Mouse (Mus musculus) A20 (cell line): Measurements from ENCODE around the gene Irf1.

ENCODE experiments used
- DNase-seq: peaks from one replicate; pipeline ENCODE4 v3.0.0-alpha.2; 2011; ENCODE audit warnings: low read depth, low spot score

Irf1 gene

GRCm38 (mm10) chr11:53769760-53770124, at the start of gene Irf1:
Irf1 (plus strand) TSS chr11:53770014.
- peak; percentile 96 for DNase-seq

- no peak for DNase-seq
Measured at GRCm38 (mm10) chr11:53720715-53721114, 49.1 kb upstream of the Irf1 start, which contains the start of gene Il5. Il5 (plus strand) TSS chr11:53720794.

- DNase-seq: no peak
Measured at GRCm38 (mm10) chr11:53731457-53731856, 38.4 kb upstream of the Irf1 start.

- DNase-seq: no peak
Measured at GRCm38 (mm10) chr11:53732244-53732643, 37.6 kb upstream of the Irf1 start.

GRCm38 (mm10) chr11:53733824-53734223, 36.0 kb upstream of the Irf1 start:
- DNase-seq: peak; percentile 62

- peak; percentile 54 for DNase-seq
Measured at GRCm38 (mm10) chr11:53734431-53734830, 35.4 kb upstream of the Irf1 start.

- peak; percentile 79 for DNase-seq
Measured at GRCm38 (mm10) chr11:53734970-53735681, 34.7 kb upstream of the Irf1 start.

GRCm38 (mm10) chr11:53735682-53736245, 34.0 kb upstream of the Irf1 start:
- DNase-seq: peak; percentile 93

- DNase-seq: peak; percentile 91
Measured at GRCm38 (mm10) chr11:53736771-53737572, 32.8 kb upstream of the Irf1 start.

- peak; percentile 80 for DNase-seq
Measured at GRCm38 (mm10) chr11:53737573-53737946, 32.3 kb upstream of the Irf1 start.

GRCm38 (mm10) chr11:53742353-53742752, 27.5 kb upstream of the Irf1 start:
- DNase-seq: no peak

GRCm38 (mm10) chr11:53745260-53745659, 24.6 kb upstream of the Irf1 start:
- no peak for DNase-seq

- no peak for DNase-seq
Measured at GRCm38 (mm10) chr11:53747985-53748384, 21.8 kb upstream of the Irf1 start.

GRCm38 (mm10) chr11:53748614-53749013, 21.2 kb upstream of the Irf1 start:
- no peak for DNase-seq

GRCm38 (mm10) chr11:53749306-53749705, 20.5 kb upstream of the Irf1 start:
- DNase-seq: no peak

GRCm38 (mm10) chr11:53749716-53750352, 20.0 kb upstream of the Irf1 start:
- no peak for DNase-seq

- peak; percentile 62 for DNase-seq
Measured at GRCm38 (mm10) chr11:53755011-53755595, 14.7 kb upstream of the Irf1 start.

- no peak for DNase-seq
Measured at GRCm38 (mm10) chr11:53757612-53758011, 12.2 kb upstream of the Irf1 start.

- peak; percentile 58 for DNase-seq
Measured at GRCm38 (mm10) chr11:53758033-53758432, 11.8 kb upstream of the Irf1 start.

GRCm38 (mm10) chr11:53758791-53759351, 10.9 kb upstream of the Irf1 start:
- DNase-seq: peak; percentile 43
